Comparison of ENCODE assay signal across 8 mouse cellular contexts in the genomic region with DNA sequence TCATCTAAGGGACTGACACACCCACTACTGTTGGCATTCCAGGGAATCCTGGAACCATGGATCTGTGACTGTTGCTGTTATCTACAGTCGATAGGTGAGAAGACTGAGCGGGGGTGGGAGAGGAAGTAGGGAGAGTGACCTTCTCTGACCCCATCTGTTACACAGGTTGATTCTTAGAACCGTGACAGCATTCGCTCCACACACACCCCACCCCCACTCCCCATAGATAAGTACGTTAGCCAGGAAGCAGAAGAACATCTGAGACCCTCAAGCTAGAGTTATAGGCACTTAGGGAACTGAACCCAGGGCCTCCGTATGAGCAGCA. TPM values are rescaled to one million over a fixed set of nuclear protein-coding genes. Genes with fewer than 3 reads are reported as not detected.
DNase-seq lines count a peak whose midpoint lies in the region; ATAC-seq and TF ChIP-seq lines count a peak whose summit lies in the region.
"Had no signal": no experiment of that assay in that cellular context is flagged by ENCODE, and none has a peak within 500 bp of the region (broad histone marks: within the 10 kb centered on the region; RNA-seq: fewer than 3 reads in every experiment).

No protein-coding gene starts in this region.

- no peak overlapping the region for H3K9ac ChIP-seq in kidney, postnatal 0 days (ENCODE audit: low read depth, low read length)
- peak overlapping the region; percentile 31; the same call in 1 of the 2 replicates for H3K9ac ChIP-seq in MEL (ENCODE audit: control insufficient read depth, low read depth, low read length, poor library complexity, severe bottlenecking)

- no peaks in the 10 kb centered on the region for H3K36me3 ChIP-seq in kidney, postnatal 0 days (ENCODE audit: insufficient read depth, low read length)
- H3K36me3 ChIP-seq in MEL (ENCODE audit: control insufficient read depth in 1 of 2, insufficient read depth in 2 of 2, low read length in 2 of 2) = peaks cover 0 to 46% of the 10 kb centered on the region in 2 experiments; a peak in 2 of 4 replicates
- no peaks in the 10 kb centered on the region for H3K36me3 ChIP-seq in myocyte (ENCODE audit: control insufficient read depth, insufficient read depth)

- H3K27ac ChIP-seq in kidney, postnatal 0 days = peak overlapping the region; percentile 76; the same call in 1 of the 2 replicates
- peak overlapping the region; percentile 55 for H3K27ac ChIP-seq in MEL (ENCODE audit: control insufficient read depth, low read depth, low read length)
- H3K27ac ChIP-seq: macrophage had no signal

- DNase-seq in kidney, postnatal 0 days (ENCODE audit: low spot score) = no peak
- DNase-seq in kidney, adult 8-10 months = no peak
- DNase-seq in MEL (ENCODE audit: low read depth, low spot score) = peak; percentile 77
- DNase-seq in embryo, embryonic 10.5 days (ENCODE audit: low spot score) = peak; percentile 50
- DNase-seq in c-Kit-positive CD71-positive TER-119-positive erythroid progenitor cells, embryonic 14.5 days (ENCODE audit: low spot score) = no peak
- no peak for DNase-seq in right cerebral cortex, postnatal 25 days

- H3K4me2 ChIP-seq in kidney, postnatal 0 days (ENCODE audit: low read length) = no peak overlapping the region
- H3K4me2 ChIP-seq in myocyte (ENCODE audit: low read depth) = peak overlapping the region; percentile 58

- peak; percentile 82 to 94 for TF ChIP-seq EP300 in MEL (IDR thresholded peaks at IDR 0.05; ENCODE audit: low read depth in 1 of 2, low read length in 2 of 2)

- no peak overlapping the region for H3K4me3 ChIP-seq in kidney, postnatal 0 days (replicated peaks; ENCODE audit: low read depth, low read length)
- H3K4me3 ChIP-seq in MEL (ENCODE audit: control insufficient read depth in 1 of 2, insufficient read depth in 1 of 2, low read depth in 2 of 2, low read length in 2 of 2) (no peak overlapping the region; a peak in 1 of 4 replicates), myocyte (no peak overlapping the region)

- TF ChIP-seq POLR2A in MEL (IDR thresholded peaks at IDR 0.05; ENCODE audit: control insufficient read depth in 1 of 2, insufficient read depth in 1 of 2, low read depth in 1 of 2, low read length in 2 of 2, poor library complexity in 1 of 2) (no peak), myocyte (IDR thresholded peaks at IDR 0.05; ENCODE audit: insufficient read length, low read depth) (no peak)

- ATAC-seq in kidney, postnatal 0 days (replicated peaks; ENCODE audit: low FRiP score, low read depth) = no peak; the same call in 1 of the 2 replicates

- no peak for TF ChIP-seq RAD21 in MEL (IDR thresholded peaks at IDR 0.05; ENCODE audit: low read depth, low read length)

- no peaks in the 10 kb centered on the region for H3K79me2 ChIP-seq in MEL (ENCODE audit: control insufficient read depth, insufficient read depth, low read length, poor library complexity)
- no peaks in the 10 kb centered on the region for H3K79me2 ChIP-seq in myocyte (ENCODE audit: control insufficient read depth, insufficient read depth)

- no peak for TF ChIP-seq CTCF in kidney, postnatal 0 days (IDR thresholded peaks at IDR 0.05; ENCODE audit: low read depth)
- no peak for TF ChIP-seq CTCF in MEL (IDR thresholded peaks at IDR 0.05 in 2 of 3, conservative IDR thresholded peaks at IDR 0.05 in 1 of 3; ENCODE audit: control insufficient read depth in 1 of 3, insufficient read depth in 1 of 3, low read depth in 2 of 3, low read length in 3 of 3, poor library complexity in 1 of 3, severe bottlenecking in 1 of 3)

- 21% methylated on average over 6 of the region's 6 CpGs for WGBS in kidney, postnatal 0 days

- no peaks in the 10 kb centered on the region for H3K27me3 ChIP-seq in kidney, postnatal 0 days (ENCODE audit: insufficient read depth, low read length)
- H3K27me3 ChIP-seq in MEL (ENCODE audit: control insufficient read depth in 1 of 2, insufficient read depth in 2 of 2, low read length in 2 of 2) (no peaks in the 10 kb centered on the region), myocyte (ENCODE audit: control insufficient read depth, insufficient read depth, insufficient read length) (no peaks in the 10 kb centered on the region)

- H3ac ChIP-seq in myocyte (ENCODE audit: control insufficient read depth, insufficient read length) = no peak overlapping the region

- peaks cover 34% of the 10 kb centered on the region for H3K4me1 ChIP-seq in kidney, postnatal 0 days (replicated peaks; ENCODE audit: insufficient read depth, low read length)
- peaks cover 21 to 55% of the 10 kb centered on the region in 2 experiments for H3K4me1 ChIP-seq in MEL (ENCODE audit: control insufficient read depth in 1 of 2, insufficient read depth in 2 of 2, low read length in 2 of 2)

- H3K9me3 ChIP-seq in kidney, postnatal 0 days (replicated peaks; ENCODE audit: low read length) = no peaks in the 10 kb centered on the region
- H3K9me3 ChIP-seq in MEL (replicated peaks; ENCODE audit: insufficient read depth, low read length) = no peaks in the 10 kb centered on the region

TF ChIP-seq in MEL, 35 proteins besides CTCF, POLR2A, EP300 and RAD21:
- TF ChIP-seq MAFK (IDR thresholded peaks at IDR 0.05; ENCODE audit: borderline replicate concordance, low read depth, low read length) (no peak), CHD2 (IDR thresholded peaks at IDR 0.05; ENCODE audit: low read length) (peak; percentile 19; the same call in 1 of the 2 replicates), TBP (IDR thresholded peaks at IDR 0.05; ENCODE audit: low read depth, low read length) (peak; percentile 41; the same call in 1 of the 2 replicates), MAX (IDR thresholded peaks at IDR 0.05; ENCODE audit: low read length) (no peak), POLR2AphosphoS5 (IDR thresholded peaks at IDR 0.05; ENCODE audit: borderline replicate concordance, low read depth, low read length) (no peak), MYB (IDR thresholded peaks at IDR 0.05; ENCODE audit: low read depth, low read length) (peak; percentile 88), ETS1 (IDR thresholded peaks at IDR 0.05; ENCODE audit: low read depth, low read length) (peak; percentile 72), TCF12 (IDR thresholded peaks at IDR 0.05; ENCODE audit: low read depth, low read length) (peak; percentile 46; the same call in 1 of the 2 replicates), E2F4 (IDR thresholded peaks at IDR 0.05; ENCODE audit: borderline replicate concordance, low read depth, low read length) (no peak), SIN3A (IDR thresholded peaks at IDR 0.05; ENCODE audit: low read length) (peak; percentile 41), GATA1 (IDR thresholded peaks at IDR 0.05; ENCODE audit: low read depth, low read length) (peak; percentile 68)

TF ChIP-seq in myocyte, 11 proteins besides CTCF, POLR2A, EP300 and RAD21:
- TF ChIP-seq REST (IDR thresholded peaks at IDR 0.05; ENCODE audit: insufficient read depth, insufficient read length) (no peak), TCF12 (IDR thresholded peaks at IDR 0.05; ENCODE audit: insufficient read depth, poor library complexity, severe bottlenecking) (no peak), TCF3 (IDR thresholded peaks at IDR 0.05; ENCODE audit: insufficient read length, low read depth) (no peak), MYOG (IDR thresholded peaks at IDR 0.05; ENCODE audit: control insufficient read depth in 1 of 3, insufficient read depth in 1 of 3, insufficient read length in 2 of 3, low read depth in 2 of 3) (no peak), POLR2AphosphoS2 (IDR thresholded peaks at IDR 0.05; ENCODE audit: insufficient read length, low read depth) (no peak)
TF ChIP-seq in myocyte: peak in this region for 0.

RNA-seq across cellular contexts. Expression of a gene that starts 46.3 kb away (rescaled TPM):
- polyA plus RNA-seq in kidney, postnatal 0 days (2015; fragmentation: Nextera tagmentation; extraction: Ambion mirVana) = 16.2 and 16.5 TPM in 2 replicates
- total RNA-seq in MEL (2012; rRNA removed) = 23.6 and 30.7 TPM in 2 replicates
- polyA plus RNA-seq in MEL (2012; ENCODE audit: insufficient read depth in 1 of 2, insufficient read length in 2 of 2, low read depth in 1 of 2, low replicate concordance in 2 of 2, missing spikeins in 1 of 2) (10 to 100 TPM in 1 of 2 experiments, not detected in 1; 29.2 TPM), myocyte (2012; fragmentation: generic; extraction: Trizol) (4.9 TPM)

RNA-seq across cellular contexts. Expression of a gene that starts 48.8 kb away (rescaled TPM):
- polyA plus RNA-seq in kidney, postnatal 0 days (2015; fragmentation: Nextera tagmentation; extraction: Ambion mirVana) = 36.5 and 41.4 TPM in 2 replicates
- 2.5 and 4.0 TPM in 2 replicates for total RNA-seq in MEL (2012; rRNA removed)
- polyA plus RNA-seq in MEL (2012; ENCODE audit: insufficient read depth in 1 of 2, insufficient read length in 2 of 2, low read depth in 1 of 2, low replicate concordance in 2 of 2, missing spikeins in 1 of 2) (1 to 10 TPM in 1 of 2 experiments, not detected in 1; 9.9 TPM), myocyte (2012; fragmentation: generic; extraction: Trizol) (46.9 TPM)

Comparison
In these comparisons a context has a peak if more than half of its experiments do, and no peak if none do; other contexts are left out.
1. DNase-seq: peak in MEL (single experiment) and embryo, embryonic 10.5 days (single experiment); none in kidney, postnatal 0 days (single experiment), kidney, adult 8-10 months (0 of 2), c-Kit-positive CD71-positive TER-119-positive erythroid progenitor cells, embryonic 14.5 days (single experiment) and right cerebral cortex, postnatal 25 days (single experiment).